Mouse (Mus musculus): ENCODE data around the gene Insl6. TPM values are rescaled to one million over a fixed set of nuclear protein-coding genes. Genes with fewer than 3 reads are reported as not detected.

Gene Insl6
- polyA plus RNA-seq, 1 experiment: 6.8 TPM

DNA sequence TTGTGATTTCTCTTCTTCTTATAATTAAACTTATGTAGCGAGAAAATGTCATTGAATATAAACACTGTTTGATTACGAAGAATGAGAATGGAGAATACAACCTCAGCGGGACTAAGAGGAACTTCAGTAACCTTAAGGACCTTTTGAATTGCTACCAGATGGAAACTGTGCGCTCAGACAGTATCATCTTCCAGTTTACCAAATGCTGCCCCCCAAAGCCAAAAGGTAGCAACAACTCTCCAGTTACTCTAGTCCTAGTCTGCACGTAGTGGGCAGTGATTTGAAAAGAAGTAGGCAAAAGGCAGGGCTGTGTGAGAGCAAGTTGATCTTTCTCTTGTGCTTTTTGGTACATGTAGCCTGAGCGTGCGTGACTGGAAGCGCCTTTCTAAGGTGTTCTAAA is 37.3 kb downstream of the Insl6 start:
- WGBS: 89% methylated on average over 8 of the region's 8 CpGs
- no peak overlapping the region for H3K27ac ChIP-seq (ENCODE audit: insufficient read depth, low read depth, low read length)
- no peaks in the 10 kb centered on the region for H3K4me1 ChIP-seq (ENCODE audit: control insufficient read depth, insufficient read depth, insufficient read length, low read length)
- TF ChIP-seq CTCF (IDR thresholded peaks at IDR 0.05; ENCODE audit: extremely low read depth, insufficient read length, insufficient replicate concordance, low read depth, low read length) (no peak), POLR2A (IDR thresholded peaks at IDR 0.05; ENCODE audit: low read depth, low read length) (no peak)
- no peaks in the 10 kb centered on the region for H3K27me3 ChIP-seq (ENCODE audit: control insufficient read depth, insufficient read depth, low read length)
- H3K4me3 ChIP-seq (ENCODE audit: low read depth, low read length): no peak overlapping the region
- H3K36me3 ChIP-seq (ENCODE audit: control insufficient read depth, insufficient read depth, low read length): peaks cover 61% of the 10 kb centered on the region

GRCm38 (mm10) chr19:29285451-29285869 is 39.7 kb downstream of the Insl6 start:
- Histone ChIP-seq H3K27me3 (ENCODE audit: control insufficient read depth, insufficient read depth, low read length) (no peaks in the 10 kb centered on the region), H3K36me3 (ENCODE audit: control insufficient read depth, insufficient read depth, low read length) (peaks cover 48% of the 10 kb centered on the region), H3K4me3 (ENCODE audit: low read depth, low read length) (no peak overlapping the region), H3K4me1 (ENCODE audit: control insufficient read depth, insufficient read depth, insufficient read length, low read length) (no peaks in the 10 kb centered on the region), H3K27ac (ENCODE audit: insufficient read depth, low read depth, low read length) (no peak overlapping the region)
- TF ChIP-seq CTCF (IDR thresholded peaks at IDR 0.05; ENCODE audit: extremely low read depth, insufficient read length, insufficient replicate concordance, low read depth, low read length) (no peak), POLR2A (IDR thresholded peaks at IDR 0.05; ENCODE audit: low read depth, low read length) (no peak)
- WGBS: 61% methylated on average over 7 of the region's 7 CpGs

- no peaks in the 10 kb centered on the region for H3K27me3 ChIP-seq (ENCODE audit: control insufficient read depth, insufficient read depth, low read length)
- peaks cover 51% of the 10 kb centered on the region for H3K36me3 ChIP-seq (ENCODE audit: control insufficient read depth, insufficient read depth, low read length)
- H3K4me1 ChIP-seq (ENCODE audit: control insufficient read depth, insufficient read depth, insufficient read length, low read length): peaks cover 2% of the 10 kb centered on the region; the same call in 1 of the 2 replicates
- TF ChIP-seq CTCF (IDR thresholded peaks at IDR 0.05; ENCODE audit: extremely low read depth, insufficient read length, insufficient replicate concordance, low read depth, low read length) (no peak), POLR2A (IDR thresholded peaks at IDR 0.05; ENCODE audit: low read depth, low read length) (no peak)
- no peak overlapping the region for H3K4me3 ChIP-seq (ENCODE audit: low read depth, low read length)
- WGBS: 79% methylated on average over 6 of the region's 6 CpGs
- peak overlapping the region; percentile 66 for H3K27ac ChIP-seq (ENCODE audit: insufficient read depth, low read depth, low read length)
Observed at GRCm38 (mm10) chr19:29278944-29279587, 46.1 kb downstream of the Insl6 start.

GRCm38 (mm10) chr19:29276414-29276813 is 48.7 kb downstream of the Insl6 start:
- TF ChIP-seq CTCF (IDR thresholded peaks at IDR 0.05; ENCODE audit: extremely low read depth, insufficient read length, insufficient replicate concordance, low read depth, low read length): no peak
- no peak for TF ChIP-seq POLR2A (IDR thresholded peaks at IDR 0.05; ENCODE audit: low read depth, low read length)
- Histone ChIP-seq H3K4me3 (ENCODE audit: low read depth, low read length) (no peak overlapping the region), H3K4me1 (ENCODE audit: control insufficient read depth, insufficient read depth, insufficient read length, low read length) (peaks cover 2% of the 10 kb centered on the region; the same call in 1 of the 2 replicates), H3K36me3 (ENCODE audit: control insufficient read depth, insufficient read depth, low read length) (peaks cover 50% of the 10 kb centered on the region), H3K27me3 (ENCODE audit: control insufficient read depth, insufficient read depth, low read length) (no peaks in the 10 kb centered on the region), H3K27ac (ENCODE audit: insufficient read depth, low read depth, low read length) (no peak overlapping the region)
- 97% methylated on average over 4 of the region's 4 CpGs for WGBS

DNA sequence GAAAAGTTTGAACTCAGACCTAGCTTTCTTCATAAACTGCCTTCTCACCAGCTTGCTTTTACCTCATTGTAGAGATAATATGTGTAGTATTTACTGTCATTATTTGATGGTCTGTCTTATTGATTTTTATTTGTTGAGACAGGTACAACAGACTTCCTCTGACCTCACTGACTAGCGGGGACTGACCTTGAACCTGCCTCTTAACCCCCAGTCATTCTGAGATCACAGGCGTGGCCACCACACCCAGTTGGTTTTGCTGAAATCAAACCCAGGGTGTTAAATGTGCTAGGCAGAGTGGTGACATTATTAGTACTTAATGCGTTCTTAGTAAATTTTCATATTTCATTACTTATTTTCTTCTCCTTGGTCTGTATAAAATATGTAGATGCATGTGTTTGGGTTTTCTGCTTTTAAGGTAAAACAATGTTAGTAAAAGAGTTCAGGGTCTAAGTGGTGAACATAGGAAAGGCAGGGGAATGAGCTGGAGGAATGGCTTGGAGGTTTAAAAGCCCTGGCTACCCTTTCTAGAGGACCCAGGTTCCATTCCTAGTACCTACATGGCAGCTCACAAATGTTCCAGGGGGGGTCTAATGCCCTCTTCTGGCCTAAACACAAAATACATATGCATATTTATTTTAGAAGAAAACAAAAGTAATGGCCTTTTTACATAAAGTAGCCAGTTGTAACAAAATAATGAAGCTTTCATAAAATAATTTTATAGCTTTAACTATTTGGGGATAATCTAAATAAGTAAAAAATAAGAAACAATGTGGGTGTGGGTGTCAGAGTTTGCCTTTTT is 52.9 kb downstream of the Insl6 start:
- Histone ChIP-seq H3K27me3 (ENCODE audit: control insufficient read depth, insufficient read depth, low read length) (no peaks in the 10 kb centered on the region), H3K36me3 (ENCODE audit: control insufficient read depth, insufficient read depth, low read length) (peaks cover 30% of the 10 kb centered on the region), H3K4me1 (ENCODE audit: control insufficient read depth, insufficient read depth, insufficient read length, low read length) (peaks cover 11% of the 10 kb centered on the region; the same call in 1 of the 2 replicates), H3K4me3 (ENCODE audit: low read depth, low read length) (no peak overlapping the region), H3K27ac (ENCODE audit: insufficient read depth, low read depth, low read length) (no peak overlapping the region)
- TF ChIP-seq POLR2A (IDR thresholded peaks at IDR 0.05; ENCODE audit: low read depth, low read length) (no peak), CTCF (IDR thresholded peaks at IDR 0.05; ENCODE audit: extremely low read depth, insufficient read length, insufficient replicate concordance, low read depth, low read length) (no peak)
- 73% methylated on average over 3 of the region's 3 CpGs for WGBS

Other genes with a start within 250 kb of the Insl6 start
- 5.5 and 9.9 TPM in 2 replicates for gene Rcl1, start 224.0 kb downstream of the Insl6 start, polyA plus RNA-seq (2012; rRNA removed)
- gene Jak2, start 73.5 kb downstream of the Insl6 start, polyA plus RNA-seq (2012; rRNA removed): 4.0 and 14.5 TPM in 2 replicates
- not detected in 2 replicates for gene Rln1, start 9.3 kb upstream of the Insl6 start, polyA plus RNA-seq (2012; rRNA removed)
- 12.1 and 25.6 TPM in 2 replicates for gene Plgrkt, start 42.0 kb upstream of the Insl6 start, polyA plus RNA-seq (2012; rRNA removed)
- 0.86 and 3.7 TPM in 2 replicates for gene Cd274, start 42.1 kb upstream of the Insl6 start, polyA plus RNA-seq (2012; rRNA removed)
- 0.33 and 0.47 TPM in 2 replicates for gene Pdcd1lg2, start 85.6 kb upstream of the Insl6 start, polyA plus RNA-seq (2012; rRNA removed)
- gene Ric1, start 196.9 kb upstream of the Insl6 start, polyA plus RNA-seq (2012; rRNA removed): 4.1 and 6.7 TPM in 2 replicates